Mouse (Mus musculus) stomach, embryonic 14.5 days (tissue): ENCODE data around the gene Gtf3c4. TPM values are rescaled to one million over a fixed set of nuclear protein-coding genes. Genes with fewer than 3 reads are reported as not detected.
A peak's percentile ranks its signal among the peaks of the same experiment; 100 is the strongest.

Experiments used
- ATAC-seq: fragments of 200-750 bp; cut with Nextera tagmentation; 2 replicates; pipeline ENCODE4 v1.8.0; 2017; ENCODE audit warnings: low read depth, moderate TSS enrichment; ENCODE audit not compliant: insufficient number of reproducible peaks, insufficient read depth, low FRiP score
- H3K27ac ChIP-seq: fragments of 300-500 bp; sonication (generic); 2 replicates; pipeline ENCODE4 v1.5.1; 2014; ENCODE audit warnings: mild to moderate bottlenecking, low read length, moderate library complexity, mixed read lengths
- H3K27me3 ChIP-seq: fragments of 300-500 bp; sonication (generic); 2 replicates; pipeline ENCODE4 v1.6.1; 2014; ENCODE audit warnings: low read length, control low read depth, mixed read lengths; ENCODE audit not compliant: control insufficient read depth, insufficient read depth
- H3K36me3 ChIP-seq: fragments of 300-500 bp; sonication (generic); 2 replicates; pipeline ENCODE4 v1.6.1; 2014; ENCODE audit warnings: mild to moderate bottlenecking, control low read depth, low read length, moderate library complexity, mixed read lengths; ENCODE audit not compliant: control insufficient read depth, insufficient read depth
- H3K4me1 ChIP-seq: fragments of 300-500 bp; sonication (generic); 2 replicates; pipeline ENCODE4 v1.6.1; 2014; ENCODE audit warnings: low read length, control low read depth, mixed read lengths; ENCODE audit not compliant: control insufficient read depth, insufficient read depth
- H3K4me2 ChIP-seq: fragments of 300-500 bp; sonication (generic); replicated peaks from 2 replicates; pipeline ENCODE4 v1.6.1; 2014; ENCODE audit warnings: low read depth, low read length, control low read depth
- H3K4me3 ChIP-seq: fragments of 300-500 bp; sonication (generic); 2 replicates; pipeline ENCODE4 v1.5.1; 2014; ENCODE audit warnings: low read depth, low read length, control low read depth
- H3K9ac ChIP-seq: fragments of 300-500 bp; sonication (generic); replicated peaks from 2 replicates; pipeline ENCODE4 v1.6.1; 2014; ENCODE audit warnings: low read depth, mild to moderate bottlenecking, control low read depth, low read length, moderate library complexity, mixed read lengths
- H3K9me3 ChIP-seq: fragments of 300-500 bp; sonication (generic); 2 replicates; pipeline ENCODE4 v1.6.1; 2016; ENCODE audit warnings: low read depth, low read length, control low read depth; ENCODE audit not compliant: control insufficient read depth
- WGBS: fragments of 180-500 bp; shearing (Covaris S2); extraction: QIAGEN DNeasy Blood & Tissue Kit; methylation state at CpG from one replicate; pipeline ENCODE4 v1.1.7; 2014; 5-methylcytosine and 5-hydroxymethylcytosine counted together
- polyA plus RNA-seq: library from polyadenylated mRNA; unstranded; fragments of >200 nt; fragmentation: Nextera tagmentation; extraction: Ambion mirVana; gene quantifications from 2 replicates; pipeline ENCODE4 v1.2.1, GENCODE M21; 2014

Gene Gtf3c4
- polyA plus RNA-seq, 1 experiment from 2014 or later: 23.3 TPM

DNA sequence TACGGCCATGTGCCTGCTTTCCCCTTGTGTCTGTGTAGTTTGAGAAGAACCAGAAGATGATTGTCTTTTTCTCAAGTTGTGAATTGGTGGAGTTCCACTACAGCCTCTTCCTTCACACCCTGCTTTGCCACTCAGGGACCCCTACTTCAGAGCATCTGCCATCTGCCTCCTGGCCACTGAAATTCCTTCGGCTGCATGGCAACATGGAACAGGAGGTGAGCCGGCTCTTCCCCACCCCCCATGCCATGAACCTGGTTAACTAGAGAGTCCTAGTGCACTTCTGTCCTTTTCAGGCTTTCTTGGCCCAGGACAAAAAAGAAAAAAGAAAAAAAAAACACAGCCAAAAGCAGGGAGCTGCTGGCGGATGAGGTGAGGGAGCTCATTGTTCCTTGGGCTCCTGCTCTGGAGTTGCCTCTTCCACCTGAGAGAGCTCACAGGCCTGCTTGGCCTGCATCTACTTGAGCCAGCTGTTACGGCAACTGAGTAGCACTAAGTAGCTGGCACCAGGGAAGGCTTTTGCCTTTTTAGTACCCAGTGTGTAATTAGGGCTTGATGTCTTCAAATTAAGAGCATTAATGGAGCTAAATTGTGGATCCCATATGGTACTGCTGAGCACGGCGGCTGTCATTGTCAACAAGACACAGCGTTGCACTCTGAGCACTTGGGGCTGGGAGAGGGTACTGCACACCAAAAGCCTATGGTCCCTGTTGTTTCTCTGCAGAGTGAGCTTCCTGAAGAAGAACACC, 20.7 kb upstream of the Gtf3c4 start:
- Histone ChIP-seq H3K9ac (no peak overlapping the region), H3K4me1 (no peaks in the 10 kb centered on the region), H3K27me3 (no peaks in the 10 kb centered on the region), H3K4me3 (no peak overlapping the region), H3K27ac (no peak overlapping the region), H3K9me3 (no peaks in the 10 kb centered on the region), H3K36me3 (peaks cover 38% of the 10 kb centered on the region), H3K4me2 (no peak overlapping the region)
- no peak for ATAC-seq
- WGBS: 95% methylated on average over 8 of the region's 8 CpGs

DNA sequence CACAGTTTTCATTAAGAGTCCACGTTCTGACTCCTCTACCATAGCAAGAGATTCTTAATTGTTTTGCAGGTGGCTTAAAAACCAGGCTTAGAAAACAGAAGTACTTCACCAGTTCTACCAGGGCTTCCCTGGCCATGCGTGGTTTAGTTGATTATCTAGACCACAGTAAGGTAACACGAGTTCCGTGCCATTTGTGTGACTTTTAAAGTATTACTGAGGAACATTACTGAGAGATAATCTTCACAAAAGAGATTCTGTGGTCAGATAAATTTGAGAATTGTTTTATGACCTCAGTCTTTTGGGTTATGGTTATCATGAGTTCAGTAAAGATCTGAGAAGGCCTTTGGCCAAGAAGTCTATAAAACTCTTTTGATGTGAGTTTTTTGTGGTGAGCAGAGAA, 19.1 kb upstream of the Gtf3c4 start:
- no peaks in the 10 kb centered on the region for H3K9me3 ChIP-seq
- H3K4me3 ChIP-seq: no peak overlapping the region
- no peak for ATAC-seq
- peaks cover 34% of the 10 kb centered on the region for H3K36me3 ChIP-seq
- H3K4me2 ChIP-seq: no peak overlapping the region
- 95% methylated on average over 4 of the region's 4 CpGs for WGBS
- no peak overlapping the region for H3K27ac ChIP-seq
- no peaks in the 10 kb centered on the region for H3K27me3 ChIP-seq
- no peaks in the 10 kb centered on the region for H3K4me1 ChIP-seq
- H3K9ac ChIP-seq: no peak overlapping the region

DNA sequence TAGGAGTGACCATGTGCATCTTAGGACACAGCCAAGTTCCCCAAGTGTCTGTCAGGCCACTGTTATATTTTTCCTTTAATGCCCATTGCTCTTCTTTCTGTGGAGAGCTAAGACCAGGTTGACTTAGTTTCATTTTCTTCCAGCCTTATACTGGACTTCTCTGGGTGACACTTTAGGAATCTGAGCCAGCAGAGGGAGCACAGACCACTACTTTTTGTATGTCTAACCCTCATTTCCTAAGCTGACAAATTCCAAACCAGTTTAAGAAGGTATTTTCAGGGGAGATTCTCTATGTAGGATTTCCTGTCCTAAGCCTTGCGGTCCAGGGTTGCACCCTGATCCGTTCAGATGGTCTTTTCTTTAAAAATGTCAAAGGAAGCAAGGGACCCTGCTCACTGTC, 15.6 kb upstream of the Gtf3c4 start:
- no peaks in the 10 kb centered on the region for H3K27me3 ChIP-seq
- H3K4me2 ChIP-seq: no peak overlapping the region
- no peak for ATAC-seq
- peaks cover 10% of the 10 kb centered on the region for H3K36me3 ChIP-seq
- no peak overlapping the region for H3K9ac ChIP-seq
- no peak overlapping the region for H3K4me3 ChIP-seq
- no peak overlapping the region for H3K27ac ChIP-seq
- H3K4me1 ChIP-seq: no peaks in the 10 kb centered on the region
- 96% methylated on average over 2 of the region's 2 CpGs for WGBS
- no peaks in the 10 kb centered on the region for H3K9me3 ChIP-seq

DNA sequence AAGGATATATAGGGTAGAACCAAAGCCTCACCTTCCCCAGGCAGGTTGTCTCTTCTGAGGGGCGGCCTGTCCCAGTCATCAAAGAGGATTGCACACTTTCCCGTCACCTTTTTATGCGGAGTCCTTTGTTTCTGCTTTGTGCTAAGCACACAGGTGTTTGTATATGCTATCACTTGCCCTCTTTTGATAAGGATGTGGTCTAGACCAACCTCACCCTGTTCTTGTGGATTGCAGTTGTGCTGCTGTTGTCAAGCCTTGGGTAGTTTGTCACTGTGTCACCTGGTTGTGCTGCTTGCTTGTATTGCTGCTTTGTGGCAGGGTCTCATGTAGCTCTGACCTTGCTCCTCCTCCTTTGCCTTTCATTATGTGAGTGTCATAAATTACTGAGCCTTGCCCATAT, 12.4 kb upstream of the Gtf3c4 start:
- Histone ChIP-seq H3K4me2 (no peak overlapping the region), H3K36me3 (peaks cover 25% of the 10 kb centered on the region), H3K9ac (no peak overlapping the region), H3K4me3 (no peak overlapping the region), H3K9me3 (no peaks in the 10 kb centered on the region), H3K27ac (no peak overlapping the region), H3K27me3 (no peaks in the 10 kb centered on the region), H3K4me1 (no peaks in the 10 kb centered on the region)
- 80% methylated on average over 3 of the region's 3 CpGs for WGBS
- no peak for ATAC-seq

DNA sequence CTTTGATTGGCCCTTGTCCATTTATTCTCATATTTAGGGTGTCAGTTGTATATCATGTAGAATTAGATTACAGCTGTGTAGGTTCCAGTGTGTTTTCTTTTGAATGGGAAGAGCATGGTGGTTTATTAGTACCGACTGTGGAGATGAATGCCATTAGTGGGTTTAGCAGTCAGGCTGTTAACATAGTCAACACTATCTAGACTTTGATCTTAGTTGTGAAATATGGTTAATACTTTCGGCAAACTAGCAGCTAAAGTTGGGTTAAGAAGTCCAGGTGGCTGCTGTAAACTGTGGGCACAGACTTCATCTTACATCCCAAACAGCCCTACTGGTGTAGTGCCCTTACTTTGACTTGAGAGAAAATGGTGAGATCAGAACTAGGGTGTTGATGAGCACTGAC, 8.7 kb upstream of the Gtf3c4 start:
- Histone ChIP-seq H3K27me3 (no peaks in the 10 kb centered on the region), H3K4me1 (no peaks in the 10 kb centered on the region), H3K9me3 (no peaks in the 10 kb centered on the region), H3K27ac (no peak overlapping the region), H3K36me3 (peaks cover 51% of the 10 kb centered on the region), H3K4me2 (no peak overlapping the region), H3K9ac (no peak overlapping the region), H3K4me3 (no peak overlapping the region)
- no peak for ATAC-seq
- 86% methylated on average over 2 of the region's 2 CpGs for whole genome bisulfite sequencing

DNA sequence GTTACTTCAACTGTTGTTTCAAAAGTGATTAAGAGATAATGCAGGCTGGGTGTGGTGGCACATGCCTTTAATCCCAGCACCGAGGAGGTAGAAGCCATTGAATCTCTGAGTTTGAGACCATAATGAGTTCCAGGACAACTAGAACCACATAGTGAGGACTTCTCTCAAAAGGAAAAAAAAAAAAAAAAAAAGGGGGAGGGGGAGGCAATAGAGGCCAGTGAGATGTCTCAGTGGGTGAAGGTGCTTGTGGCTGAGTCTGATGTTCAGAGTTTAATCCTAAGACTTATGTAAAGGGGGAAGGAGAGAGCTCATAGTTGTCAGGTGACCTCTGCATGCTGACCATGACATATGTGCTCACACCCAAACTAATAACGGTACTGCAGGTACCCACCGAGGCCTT, 1.9 kb upstream of the Gtf3c4 start:
- no peak overlapping the region for H3K4me3 ChIP-seq
- H3K36me3 ChIP-seq: peaks cover 20% of the 10 kb centered on the region
- no peak overlapping the region for H3K9ac ChIP-seq
- H3K4me2 ChIP-seq: peak overlapping the region; percentile 76; the same call in 1 of the 2 replicates
- WGBS: 68% methylated on average over 3 of the region's 3 CpGs
- H3K27ac ChIP-seq: no peak overlapping the region
- H3K27me3 ChIP-seq: no peaks in the 10 kb centered on the region
- H3K9me3 ChIP-seq: no peaks in the 10 kb centered on the region
- H3K4me1 ChIP-seq: peaks cover 18% of the 10 kb centered on the region
- ATAC-seq: no peak

DNA sequence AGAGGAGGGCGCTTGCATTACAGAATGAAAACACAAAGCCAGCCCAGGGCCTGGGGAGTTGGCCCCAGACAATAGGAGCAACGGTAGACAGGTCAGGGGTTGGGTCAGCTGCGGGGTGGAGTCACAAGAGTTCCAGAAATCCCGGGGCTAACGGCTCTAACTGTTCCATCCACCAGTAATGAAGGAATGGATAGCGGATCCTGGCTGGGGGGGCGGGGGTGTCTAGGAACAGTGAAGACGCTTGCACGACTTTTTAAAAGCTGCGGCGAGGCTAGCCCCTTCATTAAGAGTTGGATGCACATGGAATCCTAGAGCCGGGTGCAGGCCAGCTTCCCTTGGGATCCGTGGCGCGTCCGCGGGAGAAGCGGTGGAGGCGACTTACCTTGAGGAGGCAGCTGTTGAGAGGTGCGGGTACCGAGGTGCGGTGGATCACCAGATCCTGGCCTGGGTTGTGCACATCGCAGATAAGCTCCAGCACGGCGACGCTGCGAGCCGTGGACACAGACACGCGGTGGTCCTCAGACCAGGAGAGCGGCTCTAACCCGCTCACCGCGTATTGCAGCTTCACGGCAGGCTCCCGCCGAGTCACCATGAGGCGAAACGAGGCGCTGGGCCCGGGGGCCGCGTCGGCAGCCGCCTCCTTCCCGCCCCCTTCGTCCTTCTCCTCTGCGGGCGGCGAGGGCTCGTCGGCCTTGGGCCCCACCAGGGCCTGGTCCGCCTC, 499 bp downstream of the Gtf3c4 start:
- H3K27me3 ChIP-seq: no peaks in the 10 kb centered on the region
- H3K9ac ChIP-seq: peak overlapping the region; percentile 89
- H3K36me3 ChIP-seq: peaks cover 6% of the 10 kb centered on the region
- H3K27ac ChIP-seq: peak overlapping the region; percentile 90
- peaks cover 20% of the 10 kb centered on the region for H3K4me1 ChIP-seq
- peak; percentile 39; the same call in 1 of the 2 replicates for ATAC-seq
- H3K9me3 ChIP-seq: no peaks in the 10 kb centered on the region
- WGBS: under 1% methylated on average over 53 of the region's 53 CpGs
- peak overlapping the region; percentile 98 for H3K4me3 ChIP-seq
- H3K4me2 ChIP-seq: peak overlapping the region; percentile 94

DNA sequence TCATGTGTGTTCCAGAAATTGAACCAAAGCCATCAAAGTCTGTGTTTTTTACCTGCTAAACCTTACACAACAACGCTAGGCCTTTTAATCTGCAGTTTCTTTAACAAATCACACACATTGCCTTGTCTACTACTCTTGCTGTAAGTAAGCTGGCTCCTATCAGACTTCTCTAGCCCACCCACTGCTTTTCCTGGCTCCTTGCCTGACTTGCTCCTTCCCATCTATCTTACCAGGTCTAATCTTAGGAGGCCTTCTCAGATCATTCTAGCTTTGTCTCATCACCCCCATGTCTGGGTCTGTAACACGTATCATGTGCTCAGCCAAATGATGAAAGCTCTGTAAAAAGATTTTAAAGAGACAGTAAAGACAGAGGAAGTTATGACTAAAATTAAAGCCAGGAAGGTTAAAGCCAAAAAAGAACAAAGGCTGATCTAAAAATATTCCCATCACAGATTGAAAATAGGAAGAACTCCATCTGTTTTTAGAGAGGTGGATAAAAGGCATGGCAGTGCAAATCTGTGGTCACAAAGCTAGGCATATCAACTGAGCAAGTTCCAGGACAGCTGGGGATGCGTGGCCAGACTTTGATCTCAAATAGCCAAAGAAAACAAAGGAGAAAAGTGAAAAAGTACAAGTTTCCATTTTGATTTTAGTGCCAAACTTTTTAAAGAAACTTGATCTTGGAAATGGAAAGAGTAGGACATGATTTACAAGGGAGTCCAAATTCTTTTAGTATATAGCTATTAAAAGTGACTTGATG, 3.8 kb downstream of the Gtf3c4 start:
- no peaks in the 10 kb centered on the region for H3K9me3 ChIP-seq
- H3K4me1 ChIP-seq: peaks cover 11% of the 10 kb centered on the region
- H3K27ac ChIP-seq: no peak overlapping the region
- no peaks in the 10 kb centered on the region for H3K27me3 ChIP-seq
- WGBS: 59% methylated on average over 3 of the region's 3 CpGs
- no peak overlapping the region for H3K4me2 ChIP-seq
- H3K36me3 ChIP-seq: peaks cover 29% of the 10 kb centered on the region
- ATAC-seq: no peak
- no peak overlapping the region for H3K4me3 ChIP-seq
- H3K9ac ChIP-seq: no peak overlapping the region
